Mouse (Mus musculus): Measurements from ENCODE around the gene Slc17a7.
A peak's percentile ranks its signal among the peaks of the same experiment; 100 is the strongest.
"Not testable (repeated sequence)": the region's sequence is repeated elsewhere in the genome, so short reads cannot be mapped to it uniquely, and the experiment has no call there.

The Slc17a7 gene

GRCm38 (mm10) chr7:45133446-45134159 is 30.1 kb upstream of the Slc17a7 start:
- DNase-seq (ENCODE audit: low spot score) = no peak

GRCm38 (mm10) chr7:45134544-45135026 is 29.2 kb upstream of the Slc17a7 start:
- peak; percentile 51 for DNase-seq (ENCODE audit: low spot score)

- no peak for DNase-seq (ENCODE audit: low spot score)
These were observed 28.4 kb upstream of the Slc17a7 start for GRCm38 (mm10) chr7:45135370-45135769.

DNA sequence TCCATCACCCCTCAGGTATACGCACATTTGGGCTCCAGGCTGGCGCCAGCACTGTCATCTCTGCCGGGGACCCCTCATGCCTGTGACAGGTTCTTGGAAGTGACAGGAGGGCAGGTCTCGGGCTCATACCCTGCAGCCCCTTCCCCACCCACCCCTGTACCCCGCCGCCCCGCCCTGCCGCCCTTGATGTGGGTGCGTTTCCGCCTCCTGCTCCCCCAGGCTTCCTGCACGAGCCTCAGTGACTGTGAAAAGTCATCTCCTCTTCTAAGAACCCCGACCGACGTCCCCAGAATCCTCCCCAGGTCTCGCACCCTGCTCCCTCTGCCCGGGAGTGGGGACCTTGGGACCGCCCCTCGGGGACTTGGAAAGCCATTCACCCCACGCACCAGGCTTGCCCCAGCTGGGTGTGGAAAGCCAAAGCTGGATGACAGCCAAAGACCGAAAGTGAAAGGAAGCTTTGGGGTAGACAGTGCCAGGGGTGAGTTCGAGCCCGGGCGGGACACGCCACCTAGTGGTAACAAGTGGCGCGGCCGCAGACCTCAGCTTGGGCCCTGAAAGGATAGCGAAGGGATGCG is 27.7 kb upstream of the Slc17a7 start, which contains the start of the genes Gm45713 and Flt3l:
Gm45713 (minus strand) TSS at position 239 of the 575 bp plus-strand sequence.
Flt3l (minus strand) TSS at position 440 of the 575 bp plus-strand sequence.
- DNase-seq (ENCODE audit: low spot score) = peak; percentile 92

GRCm38 (mm10) chr7:45137171-45138006 is 26.4 kb upstream of the Slc17a7 start:
- no peak for DNase-seq (ENCODE audit: low spot score)

- DNase-seq (ENCODE audit: low spot score) = no peak
These were observed 25.3 kb upstream of the Slc17a7 start for GRCm38 (mm10) chr7:45138403-45138802.

DNA sequence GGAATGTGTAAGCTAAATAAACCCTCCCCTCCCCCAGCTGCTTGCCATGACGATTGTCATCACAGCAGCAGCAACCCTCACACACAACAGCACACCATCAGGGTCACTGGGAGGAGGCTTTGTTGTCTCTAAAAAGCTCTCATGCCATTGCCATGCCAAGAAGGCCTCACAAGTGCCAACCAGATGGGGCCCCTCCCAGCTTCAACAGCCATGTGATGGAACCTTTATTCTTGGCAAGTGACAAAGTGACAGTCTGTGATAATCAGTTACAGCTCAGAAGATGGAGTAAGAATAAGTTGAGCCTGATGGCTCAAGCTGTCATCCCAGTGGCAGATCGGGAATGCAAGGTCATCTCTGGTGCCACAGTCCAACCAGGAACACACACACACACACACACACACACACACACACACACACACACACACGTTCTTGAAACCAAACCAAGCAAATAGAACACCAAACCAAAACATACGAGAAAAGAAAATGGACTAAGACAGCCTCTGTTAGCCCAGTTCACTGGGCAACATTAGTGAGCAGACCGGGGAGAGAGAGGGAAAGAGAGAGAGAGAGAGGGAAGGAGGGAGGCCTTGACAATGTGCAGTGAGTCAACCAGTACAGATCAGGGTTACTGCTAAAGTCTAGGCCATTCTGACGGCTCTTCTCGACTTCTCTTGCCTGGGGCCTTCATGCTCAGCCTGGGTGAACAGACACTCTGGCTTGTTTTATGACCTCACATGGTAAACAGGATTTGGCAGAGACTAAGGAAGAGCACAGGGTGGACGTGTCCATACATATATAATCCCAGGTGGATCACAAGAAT is 23.6 kb upstream of the Slc17a7 start:
- no peak for DNase-seq (ENCODE audit: low spot score)

DNA sequence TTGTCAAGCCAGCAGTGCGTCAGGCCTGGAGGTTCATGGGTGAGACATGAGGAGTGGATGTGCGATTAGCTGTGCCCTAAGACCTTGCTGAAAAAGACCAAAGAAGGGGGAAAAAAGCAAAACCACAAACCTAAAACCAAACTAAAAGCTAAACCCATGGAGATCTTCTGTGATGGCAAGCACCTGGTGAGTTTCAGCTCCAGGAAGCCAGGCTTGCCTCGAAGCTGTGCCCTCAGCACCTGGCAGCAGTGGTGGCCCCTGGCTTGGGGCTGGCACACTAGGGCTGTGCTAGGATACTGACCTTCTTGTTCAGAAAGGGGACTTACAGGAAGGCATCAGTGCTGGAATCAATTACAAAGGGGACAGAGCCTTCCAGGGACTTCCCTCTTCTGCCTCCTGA is 22.4 kb upstream of the Slc17a7 start:
- no peak for DNase-seq (ENCODE audit: low spot score)

GRCm38 (mm10) chr7:45141914-45142313 is 21.8 kb upstream of the Slc17a7 start:
- no peak for DNase-seq (ENCODE audit: low spot score)

GRCm38 (mm10) chr7:45144368-45145174 is 19.2 kb upstream of the Slc17a7 start:
- DNase-seq (ENCODE audit: low spot score) = no peak

DNA sequence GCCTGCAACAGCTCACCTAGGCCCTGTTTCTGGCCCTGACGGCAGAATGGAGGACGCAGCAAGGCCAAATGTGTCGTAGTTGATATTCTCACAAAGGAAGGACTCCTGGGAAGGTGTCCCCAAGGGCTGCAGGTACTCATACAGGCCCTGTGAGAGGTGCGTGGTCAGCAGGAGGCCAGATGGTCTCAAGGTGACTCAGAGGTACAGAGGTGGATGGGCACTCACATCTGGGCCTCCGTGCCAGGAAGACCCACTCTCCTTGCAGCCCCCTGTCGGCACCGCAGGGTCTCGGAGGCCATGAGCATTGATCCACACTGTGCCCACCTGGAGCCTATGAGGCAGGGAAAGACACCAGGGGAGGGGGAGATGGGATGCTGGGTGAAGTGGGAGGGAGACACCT is 18.3 kb upstream of the Slc17a7 start:
- no peak for DNase-seq (ENCODE audit: low spot score)

- no peak for DNase-seq (ENCODE audit: low spot score)
These were observed 16.5 kb upstream of the Slc17a7 start for GRCm38 (mm10) chr7:45147267-45147666.

- DNase-seq (ENCODE audit: low spot score) = no peak
These were observed 15.8 kb upstream of the Slc17a7 start for GRCm38 (mm10) chr7:45147899-45148298.

- DNase-seq (ENCODE audit: low spot score) = no peak
These were observed 15.1 kb upstream of the Slc17a7 start for GRCm38 (mm10) chr7:45148534-45149098.

- no peak for DNase-seq (ENCODE audit: low spot score)
These were observed 14.2 kb upstream of the Slc17a7 start for GRCm38 (mm10) chr7:45149545-45149944.

DNA sequence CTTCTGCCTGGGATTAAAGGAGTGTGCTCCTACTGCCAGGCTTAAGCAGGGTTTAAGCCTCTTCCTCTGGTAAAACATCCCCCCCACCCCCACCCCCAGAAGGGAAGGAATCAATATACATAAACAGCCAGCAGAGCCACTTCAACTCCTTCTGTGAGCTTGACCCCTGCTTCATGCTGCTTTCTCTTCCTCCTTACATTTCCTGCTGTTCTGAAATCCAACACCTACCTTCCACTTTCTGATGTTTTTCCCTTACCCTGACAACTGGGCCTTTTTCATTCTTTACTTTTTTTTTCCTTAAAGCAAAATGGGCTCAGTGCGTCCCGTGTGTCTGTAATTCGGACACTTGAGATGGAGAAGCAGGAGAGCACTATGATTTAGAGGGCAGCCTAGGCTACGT is 13.4 kb upstream of the Slc17a7 start:
- DNase-seq (ENCODE audit: low spot score) = no peak

- DNase-seq (ENCODE audit: low spot score) = no peak
These were observed 12.4 kb upstream of the Slc17a7 start for GRCm38 (mm10) chr7:45151303-45151702.

DNA sequence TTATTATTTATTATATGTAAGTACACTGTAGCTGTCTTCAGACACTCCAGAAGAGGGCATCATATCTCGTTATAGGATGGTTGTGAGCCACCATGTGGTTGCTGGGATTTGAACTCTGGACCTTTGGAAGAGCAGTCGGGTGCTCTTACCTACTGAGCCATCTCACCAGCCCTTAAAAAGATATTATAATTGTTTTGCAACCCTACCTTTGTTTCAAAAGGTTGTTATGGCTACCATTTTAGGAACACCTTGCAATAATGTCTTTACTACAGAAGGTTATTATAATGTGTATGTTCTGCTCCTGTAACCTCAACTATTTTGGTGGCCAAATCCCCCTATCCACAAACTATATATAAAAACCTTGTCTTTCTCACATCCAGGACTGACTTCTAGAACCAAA is 10.7 kb upstream of the Slc17a7 start:
- not testable (repeated sequence) for DNase-seq (ENCODE audit: low spot score)

- DNase-seq (ENCODE audit: low spot score) = no peak
These were observed 10.2 kb upstream of the Slc17a7 start for GRCm38 (mm10) chr7:45153586-45153985.

All from T-cell, adult 2 months (primary cell).